9 mouse cellular contexts compared by ENCODE assay signal in genomic region chr10:96685991-96686601, GRCm38 (mm10).
A peak's percentile ranks its signal among the peaks of the same experiment; 100 is the strongest.
DNase-seq lines count a peak whose midpoint lies in the region; ATAC-seq lines count a peak whose summit lies in the region.
"Had no signal": no experiment of that assay in that cellular context is flagged by ENCODE, and none has a peak within 500 bp of the region (broad histone marks: within the 10 kb centered on the region; RNA-seq: fewer than 3 reads in every experiment).

No protein-coding gene starts in this region.

- no peaks in the 10 kb centered on the region for H3K9me3 ChIP-seq in heart, embryonic 16.5 days (replicated peaks; ENCODE audit: control insufficient read depth, low read length)
- H3K9me3 ChIP-seq: G1E had no signal

- no peak for ATAC-seq in heart, embryonic 16.5 days (replicated peaks; ENCODE audit: extremely low read depth, insufficient read depth, low FRiP score)
- peak; percentile 97 for ATAC-seq in megakaryocyte progenitor cell, adult 5-6 weeks (replicated peaks; ENCODE audit: poor library complexity)
- ATAC-seq in megakaryocyte-erythroid progenitor cell, adult 5-6 weeks (replicated peaks; ENCODE audit: low FRiP score, low TSS enrichment, poor library complexity, severe bottlenecking) = no peak

- H3K4me1 ChIP-seq in heart, embryonic 16.5 days (ENCODE audit: control insufficient read depth, insufficient read depth, low read length) = peaks cover 24% of the 10 kb centered on the region
- H3K4me1 ChIP-seq in brown adipose tissue, adult 24 weeks (ENCODE audit: control insufficient read depth, insufficient read depth, insufficient read length, low read length) = no peaks in the 10 kb centered on the region; the same call in 1 of the 2 replicates

- no peak overlapping the region for H3K4me2 ChIP-seq in heart, embryonic 16.5 days (ENCODE audit: low read depth, low read length)

- no peaks in the 10 kb centered on the region for H3K36me3 ChIP-seq in heart, embryonic 16.5 days (ENCODE audit: control insufficient read depth, insufficient read depth)
- H3K36me3 ChIP-seq: G1E had no signal

- H3K9ac ChIP-seq in heart, embryonic 16.5 days (ENCODE audit: low read length) = no peak overlapping the region

- H3K27ac ChIP-seq in heart, embryonic 16.5 days (ENCODE audit: low read length) = peak overlapping the region; percentile 33; the same call in 1 of the 2 replicates
- peak overlapping the region; percentile 85 for H3K27ac ChIP-seq in brown adipose tissue, adult 24 weeks (replicated peaks; ENCODE audit: low read depth, low read length)

- H3K4me3 ChIP-seq in heart, embryonic 16.5 days (ENCODE audit: low read length) = no peak overlapping the region
- H3K4me3 ChIP-seq in brown adipose tissue, adult 24 weeks (ENCODE audit: insufficient read depth, low read depth, low read length) = no peak overlapping the region

- H3K27me3 ChIP-seq in heart, embryonic 16.5 days (ENCODE audit: control insufficient read depth, insufficient read depth, low read length) = no peaks in the 10 kb centered on the region

- 65% methylated on average over 5 of the region's 5 CpGs for WGBS in heart, embryonic 16.5 days

- no peak for DNase-seq in heart, adult 8-10 months (ENCODE audit: low spot score)
- peak; percentile 25 to 29 for DNase-seq in kidney, postnatal 36 days
- no peak for DNase-seq in left cerebral cortex, adult 11 months (ENCODE audit: low spot score)
- DNase-seq in layer of hippocampus, adult 11-12 months (ENCODE audit: low spot score) = no peak

Comparison
In these comparisons a context has a peak if more than half of its experiments do, and no peak if none do; other contexts are left out.
1. DNase-seq: peak in kidney, postnatal 36 days (2 of 2); none in heart, adult 8-10 months (single experiment), left cerebral cortex, adult 11 months (single experiment) and layer of hippocampus, adult 11-12 months (single experiment).